ENCODE assay signal across 20 mouse cellular contexts in the genomic region with DNA sequence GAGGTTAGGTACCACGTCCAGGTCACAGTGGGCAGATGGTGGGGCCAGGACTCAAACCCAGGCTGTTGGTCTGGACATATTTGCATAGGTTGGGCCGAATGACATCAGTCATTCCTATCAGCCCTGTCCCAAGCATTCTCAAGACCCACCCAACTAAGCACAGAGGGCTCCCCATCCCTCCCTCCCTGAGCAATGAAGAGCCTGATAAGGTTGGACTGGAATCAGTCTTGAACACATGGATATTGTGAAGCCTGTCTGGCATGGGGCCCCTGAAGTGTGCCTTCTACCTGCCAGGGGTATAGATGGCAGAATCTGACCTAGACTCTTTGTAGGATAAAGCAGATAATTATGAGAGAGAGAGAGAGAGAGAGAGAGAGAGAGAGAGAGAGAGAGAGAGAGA. TPM values are rescaled to one million over a fixed set of nuclear protein-coding genes. Genes with fewer than 3 reads are reported as not detected.
A peak's percentile ranks its signal among the peaks of the same experiment; 100 is the strongest.
DNase-seq lines count a peak whose midpoint lies in the region; ATAC-seq and TF ChIP-seq lines count a peak whose summit lies in the region.
"Had no signal": no experiment of that assay in that cellular context is flagged by ENCODE, and none has a peak within 500 bp of the region (broad histone marks: within the 10 kb centered on the region; RNA-seq: fewer than 3 reads in every experiment).

No protein-coding gene starts in this region.

- H3K4me2 ChIP-seq in stomach, embryonic 15.5 days: no peak overlapping the region
- no peak overlapping the region for H3K4me2 ChIP-seq in stomach, postnatal 0 days (replicated peaks; ENCODE audit: low read depth)
- peak overlapping the region; percentile 67 for H3K4me2 ChIP-seq in liver, embryonic 15.5 days
- no peak overlapping the region for H3K4me2 ChIP-seq in forebrain, embryonic 16.5 days (ENCODE audit: low read length)
- H3K4me2 ChIP-seq: midbrain, embryonic 12.5 days; neural tube, embryonic 15.5 days had no signal

- H3K4me3 ChIP-seq in stomach, embryonic 15.5 days (replicated peaks): no peak overlapping the region
- H3K4me3 ChIP-seq in stomach, postnatal 0 days (ENCODE audit: low read depth, low read length): no peak overlapping the region
- H3K4me3 ChIP-seq in liver, embryonic 15.5 days (replicated peaks): peak overlapping the region; percentile 71
- no peak overlapping the region for H3K4me3 ChIP-seq in forebrain, embryonic 16.5 days (replicated peaks; ENCODE audit: low read length)
- H3K4me3 ChIP-seq: midbrain, embryonic 12.5 days; myocyte; neural tube, embryonic 15.5 days had no signal

- H3K27me3 ChIP-seq in stomach, embryonic 15.5 days (replicated peaks): no peaks in the 10 kb centered on the region
- H3K27me3 ChIP-seq in stomach, postnatal 0 days (ENCODE audit: control insufficient read depth, insufficient read depth, low read length): no peaks in the 10 kb centered on the region
- no peaks in the 10 kb centered on the region for H3K27me3 ChIP-seq in liver, embryonic 15.5 days
- H3K27me3 ChIP-seq in forebrain, embryonic 16.5 days (replicated peaks; ENCODE audit: control insufficient read depth, insufficient read depth, low read length): no peaks in the 10 kb centered on the region

- ATAC-seq in stomach, embryonic 15.5 days (ENCODE audit: insufficient read depth, low FRiP score, low read depth): peak; percentile 69
- no peak for ATAC-seq in stomach, postnatal 0 days (ENCODE audit: low FRiP score, low TSS enrichment)
- ATAC-seq in erythroid progenitor cell, adult 5-6 weeks (replicated peaks; ENCODE audit: low FRiP score, poor library complexity, severe bottlenecking): peak; percentile 65
- peak; percentile 82 for ATAC-seq in liver, embryonic 15.5 days (ENCODE audit: insufficient read depth)
- no peak for ATAC-seq in forebrain, embryonic 16.5 days

- no peak overlapping the region for H3K27ac ChIP-seq in stomach, embryonic 15.5 days
- no peak overlapping the region for H3K27ac ChIP-seq in stomach, postnatal 0 days (replicated peaks)
- H3K27ac ChIP-seq in liver, embryonic 15.5 days (replicated peaks): peak overlapping the region; percentile 96
- no peak overlapping the region for H3K27ac ChIP-seq in forebrain, embryonic 16.5 days (ENCODE audit: low read length)
- H3K27ac ChIP-seq: midbrain, embryonic 12.5 days; neural tube, embryonic 15.5 days had no signal

- H3K36me3 ChIP-seq in stomach, embryonic 15.5 days: no peaks in the 10 kb centered on the region
- H3K36me3 ChIP-seq in stomach, postnatal 0 days (ENCODE audit: control insufficient read depth, insufficient read depth, low read length): no peaks in the 10 kb centered on the region
- peaks cover 29% of the 10 kb centered on the region for H3K36me3 ChIP-seq in liver, embryonic 15.5 days (replicated peaks)
- no peaks in the 10 kb centered on the region for H3K36me3 ChIP-seq in forebrain, embryonic 16.5 days (ENCODE audit: control insufficient read depth, insufficient read depth)
- H3K36me3 ChIP-seq: midbrain, embryonic 12.5 days; neural tube, embryonic 15.5 days had no signal

- DNase-seq in stomach, postnatal 0 days (ENCODE audit: low spot score): no peak
- no peak for DNase-seq in embryo, embryonic 10.5 days (ENCODE audit: low spot score)
- no peak for DNase-seq in right cerebral cortex, postnatal 10 days (ENCODE audit: low spot score in 2 of 2)
- DNase-seq: cerebellum, adult 18-20 months; gastrocnemius, postnatal 14 days; lung, adult 18-20 months; lung, postnatal 36 days; thymus, adult 2 months had no signal

- no peak for TF ChIP-seq EP300 in stomach, postnatal 0 days (optimal IDR thresholded peaks at IDR 0.05)

- 55% methylated on average over 2 of the region's 2 CpGs for WGBS in stomach, embryonic 15.5 days
- WGBS in stomach, postnatal 0 days: 69% methylated on average over 2 of the region's 2 CpGs
- 17% methylated on average over 2 of the region's 2 CpGs for WGBS in liver, embryonic 15.5 days (ENCODE audit: insufficient replicate concordance)
- 89% methylated on average over 2 of the region's 2 CpGs for WGBS in forebrain, embryonic 16.5 days

- H3K9me3 ChIP-seq in stomach, embryonic 15.5 days: no peaks in the 10 kb centered on the region
- H3K9me3 ChIP-seq in stomach, postnatal 0 days (ENCODE audit: control insufficient read depth, low read length): no peaks in the 10 kb centered on the region
- H3K9me3 ChIP-seq in liver, embryonic 15.5 days (replicated peaks): no peaks in the 10 kb centered on the region
- H3K9me3 ChIP-seq in forebrain, embryonic 16.5 days (ENCODE audit: control insufficient read depth, low read length): no peaks in the 10 kb centered on the region
- H3K9me3 ChIP-seq: midbrain, embryonic 12.5 days; neural tube, embryonic 15.5 days had no signal

- 0 out of 2 replicates have a peak, but pooled peaks cover 13% of the 10 kb centered on the region for H3K4me1 ChIP-seq in stomach, embryonic 15.5 days
- no peaks in the 10 kb centered on the region for H3K4me1 ChIP-seq in stomach, postnatal 0 days (replicated peaks; ENCODE audit: control insufficient read depth, insufficient read depth)
- H3K4me1 ChIP-seq in liver, embryonic 15.5 days (replicated peaks): peaks cover 75% of the 10 kb centered on the region
- H3K4me1 ChIP-seq in forebrain, embryonic 16.5 days (replicated peaks; ENCODE audit: control insufficient read depth, insufficient read depth, low read length): peaks cover 8% of the 10 kb centered on the region

- no peak for TF ChIP-seq CTCF in stomach, postnatal 0 days (IDR thresholded peaks at IDR 0.05; ENCODE audit: low read depth)

- no peak overlapping the region for H3K9ac ChIP-seq in stomach, embryonic 15.5 days
- H3K9ac ChIP-seq in stomach, postnatal 0 days (ENCODE audit: low read length): no peak overlapping the region
- peak overlapping the region; percentile 83 for H3K9ac ChIP-seq in liver, embryonic 15.5 days
- H3K9ac ChIP-seq in forebrain, embryonic 16.5 days (replicated peaks; ENCODE audit: low read depth, low read length): no peak overlapping the region
- H3K9ac ChIP-seq: midbrain, embryonic 12.5 days; neural tube, embryonic 15.5 days had no signal

RNA-seq across cellular contexts. Expression of gene Fam234b, which starts 32.1 kb away (rescaled TPM):
- polyA plus RNA-seq in stomach, embryonic 15.5 days (2015; fragmentation: Nextera tagmentation; extraction: Ambion mirVana): 29.7 and 34.3 TPM in 2 replicates
- polyA plus RNA-seq in stomach, postnatal 0 days (2015; fragmentation: Nextera tagmentation; extraction: Ambion mirVana): 12.4 and 13.3 TPM in 2 replicates
- total RNA-seq in erythroid progenitor cell, adult 5-6 weeks (2015; ENCODE audit: low replicate concordance): 110 and 154 TPM in 2 replicates
- total RNA-seq in erythroid progenitor cell, adult 5-6 weeks (2017; ENCODE audit: low replicate concordance): 96.5 and 104 TPM in 2 replicates
- polyA plus RNA-seq in liver, embryonic 15.5 days (2015; fragmentation: Nextera tagmentation; extraction: Ambion mirVana): 30.3 and 34.4 TPM in 2 replicates
- polyA plus RNA-seq in forebrain, embryonic 16.5 days (2015; fragmentation: Nextera tagmentation; extraction: Ambion mirVana): 93.7 and 103 TPM in 2 replicates

RNA-seq across cellular contexts. Expression of gene Hebp1, which starts 32.1 kb away (rescaled TPM):
- 27.6 and 32.2 TPM in 2 replicates for polyA plus RNA-seq in stomach, embryonic 15.5 days (2015; fragmentation: Nextera tagmentation; extraction: Ambion mirVana)
- polyA plus RNA-seq in stomach, postnatal 0 days (2015; fragmentation: Nextera tagmentation; extraction: Ambion mirVana): 33.7 and 42.3 TPM in 2 replicates
- total RNA-seq in erythroid progenitor cell, adult 5-6 weeks (2015; ENCODE audit: low replicate concordance): 192 and 305 TPM in 2 replicates
- total RNA-seq in erythroid progenitor cell, adult 5-6 weeks (2017; ENCODE audit: low replicate concordance): 368 and 376 TPM in 2 replicates
- polyA plus RNA-seq in liver, embryonic 15.5 days (2015; fragmentation: Nextera tagmentation; extraction: Ambion mirVana): 116 and 117 TPM in 2 replicates
- 2.7 and 4.8 TPM in 2 replicates for polyA plus RNA-seq in forebrain, embryonic 16.5 days (2015; fragmentation: Nextera tagmentation; extraction: Ambion mirVana)

RNA-seq across cellular contexts. Expression of gene Gprc5d, which starts 47.6 kb away (rescaled TPM):
- polyA plus RNA-seq in stomach, embryonic 15.5 days (2015; fragmentation: Nextera tagmentation; extraction: Ambion mirVana): not detected in 2 replicates
- polyA plus RNA-seq in stomach, postnatal 0 days (2015; fragmentation: Nextera tagmentation; extraction: Ambion mirVana): 0.07 TPM in 1 of 2 replicates, not detected in the other
- total RNA-seq in erythroid progenitor cell, adult 5-6 weeks (2015; ENCODE audit: low replicate concordance): 1.4 and 5.0 TPM in 2 replicates
- total RNA-seq in erythroid progenitor cell, adult 5-6 weeks (2017; ENCODE audit: low replicate concordance): not detected in 2 replicates
- polyA plus RNA-seq in liver, embryonic 15.5 days (2015; fragmentation: Nextera tagmentation; extraction: Ambion mirVana): 0.08 and 0.15 TPM in 2 replicates
- not detected in 2 replicates for polyA plus RNA-seq in forebrain, embryonic 16.5 days (2015; fragmentation: Nextera tagmentation; extraction: Ambion mirVana)
- total RNA-seq: ES-E14; gastrocnemius, postnatal 14 days; heart, adult 8-10 months; hematopoietic stem cell, adult 5-6 weeks; left cerebral cortex, postnatal 36 days had no signal
- polyA plus RNA-seq: embryonic facial prominence, embryonic 11.5 days; neural tube, embryonic 15.5 days had no signal

Comparison
In these comparisons a context has a peak if more than half of its experiments do, and no peak if none do; other contexts are left out.
1. ATAC-seq: peak in stomach, embryonic 15.5 days (single experiment), erythroid progenitor cell, adult 5-6 weeks (single experiment) and liver, embryonic 15.5 days (single experiment); none in stomach, postnatal 0 days (single experiment) and forebrain, embryonic 16.5 days (single experiment).